ENCODE assay signal across 13 mouse cellular contexts in the genomic region with DNA sequence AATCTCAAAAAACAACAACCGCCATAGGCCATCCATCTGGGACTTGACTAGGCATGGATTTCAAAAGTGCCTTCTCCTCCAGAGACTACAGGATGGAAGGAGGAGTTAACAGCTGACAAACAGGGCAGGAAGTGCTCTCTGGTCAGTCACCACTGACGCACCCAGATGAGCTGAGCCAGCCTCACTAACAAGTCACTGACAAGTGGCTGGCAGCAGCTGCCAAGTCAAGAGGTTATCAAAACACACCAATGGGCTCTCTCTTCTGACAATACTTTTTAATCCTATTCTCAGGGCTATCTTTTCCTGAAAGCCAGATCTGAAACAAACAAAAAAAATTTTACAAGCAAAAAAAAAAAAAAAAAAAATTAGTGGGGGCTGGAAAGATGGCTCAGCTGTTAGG. TPM values are rescaled to one million over a fixed set of nuclear protein-coding genes. Genes with fewer than 3 reads are reported as not detected.
A peak's percentile ranks its signal among the peaks of the same experiment; 100 is the strongest.
DNase-seq lines count a peak whose midpoint lies in the region; ATAC-seq lines count a peak whose summit lies in the region.
"Had no signal": no experiment of that assay in that cellular context is flagged by ENCODE, and none has a peak within 500 bp of the region (broad histone marks: within the 10 kb centered on the region; RNA-seq: fewer than 3 reads in every experiment).

No protein-coding gene starts in this region.

- H3K9me3 ChIP-seq in hindbrain, embryonic 13.5 days, result no peaks in the 10 kb centered on the region
- H3K9me3 ChIP-seq: hindbrain, embryonic 15.5 days had no signal

- no peak overlapping the region for H3K4me2 ChIP-seq in hindbrain, embryonic 13.5 days
- H3K4me2 ChIP-seq: hindbrain, embryonic 15.5 days; midbrain, embryonic 11.5 days had no signal

- H3K4me3 ChIP-seq in hindbrain, embryonic 13.5 days, result no peak overlapping the region
- H3K4me3 ChIP-seq: hindbrain, embryonic 15.5 days had no signal

- peaks cover 20% of the 10 kb centered on the region for H3K4me1 ChIP-seq in hindbrain, embryonic 13.5 days (replicated peaks)

- H3K27me3 ChIP-seq in hindbrain, embryonic 13.5 days, result peaks cover 29% of the 10 kb centered on the region

- ATAC-seq in hindbrain, embryonic 13.5 days (ENCODE audit: low FRiP score), result no peak

- no peaks in the 10 kb centered on the region for H3K36me3 ChIP-seq in hindbrain, embryonic 13.5 days
- H3K36me3 ChIP-seq: hindbrain, embryonic 15.5 days had no signal

- peak; percentile 22 to 30 for DNase-seq in heart, adult 9 months (ENCODE audit: low spot score in 2 of 2)
- DNase-seq in heart, adult 8-10 months (ENCODE audit: low spot score), result no peak
- peak; percentile 24 for DNase-seq in A20 (ENCODE audit: low read depth, low spot score)
- DNase-seq in adrenal gland, postnatal 36 days, result peak; percentile 40 to 55
- DNase-seq in heart, postnatal 4 days, result peak; percentile 41
- DNase-seq in spleen, adult 12 weeks (ENCODE audit: low spot score), result no peak
- DNase-seq: cerebellum, postnatal 10 days; gastrocnemius, postnatal 10 days; right cerebral cortex, postnatal 25 days had no signal

- 52% methylated on average over 2 of the region's 2 CpGs for WGBS in hindbrain, embryonic 13.5 days

- no peak overlapping the region for H3K9ac ChIP-seq in hindbrain, embryonic 13.5 days
- H3K9ac ChIP-seq: hindbrain, embryonic 15.5 days had no signal

- H3K27ac ChIP-seq in hindbrain, embryonic 13.5 days, result no peak overlapping the region
- H3K27ac ChIP-seq: hindbrain, embryonic 15.5 days; stomach, postnatal 0 days had no signal

RNA-seq across cellular contexts. Expression of a gene that starts 6.3 kb away (rescaled TPM):
- under 1 TPM in 3 of 4 experiments, not detected in 1; 0.50 to 0.80 (median 0.78) TPM for total RNA-seq in heart, adult 8-10 months (2022)
- 10 to 100 TPM in 1 of 2 experiments, 1 to 10 TPM in 1; 6.0 to 14.0 TPM for total RNA-seq in adrenal gland, postnatal 36 days (2021)
- 1 to 10 TPM in 1 of 2 experiments, under 1 TPM in 1; 0.29 to 1.4 TPM for total RNA-seq in heart, postnatal 4 days (2021)
- 10.0 and 13.0 TPM in 2 replicates for polyA plus RNA-seq in hindbrain, embryonic 13.5 days (2015; fragmentation: Nextera tagmentation; extraction: Ambion mirVana)

Comparison
In these comparisons a context has a peak if more than half of its experiments do, and no peak if none do; other contexts are left out.
1. DNase-seq: peak in heart, adult 9 months (2 of 2), A20 (single experiment), adrenal gland, postnatal 36 days (2 of 2) and heart, postnatal 4 days (single experiment); none in heart, adult 8-10 months (single experiment) and spleen, adult 12 weeks (single experiment).